Comparison of ENCODE assay signal across 11 mouse cellular contexts in genomic region chr17:44350949-44351244, GRCm38 (mm10).
DNase-seq lines count a peak whose midpoint lies in the region; ATAC-seq and TF ChIP-seq lines count a peak whose summit lies in the region.
"Had no signal": no experiment of that assay in that cellular context is flagged by ENCODE, and none has a peak within 500 bp of the region (broad histone marks: within the 10 kb centered on the region; RNA-seq: fewer than 3 reads in every experiment).

No protein-coding gene starts in this region.

- H3K4me3 ChIP-seq in heart, embryonic 14.5 days (ENCODE audit: control insufficient read depth in 1 of 2, insufficient read depth in 1 of 2, low read depth in 1 of 2, low read length in 2 of 2) = no peak overlapping the region
- H3K4me3 ChIP-seq in heart, adult 2 months = no peak overlapping the region
- no peak overlapping the region for H3K4me3 ChIP-seq in lung, embryonic 15.5 days
- H3K4me3 ChIP-seq in stomach, embryonic 16.5 days (replicated peaks; ENCODE audit: low read length) = no peak overlapping the region
- H3K4me3 ChIP-seq in layer of hippocampus, adult 2 months = no peak overlapping the region

- no peaks in the 10 kb centered on the region for H3K36me3 ChIP-seq in heart, embryonic 14.5 days (ENCODE audit: control insufficient read depth, insufficient read depth, low read length)
- H3K36me3 ChIP-seq in heart, adult 2 months (ENCODE audit: control insufficient read depth, insufficient read depth, low read length) = no peaks in the 10 kb centered on the region
- H3K36me3 ChIP-seq in lung, embryonic 15.5 days = no peaks in the 10 kb centered on the region
- no peaks in the 10 kb centered on the region for H3K36me3 ChIP-seq in stomach, embryonic 16.5 days (ENCODE audit: control insufficient read depth, insufficient read depth, low read length)

- ATAC-seq in heart, embryonic 14.5 days (ENCODE audit: insufficient number of reproducible peaks, insufficient read depth, low FRiP score, low read depth) = no peak
- no peak for ATAC-seq in lung, embryonic 15.5 days (ENCODE audit: borderline replicate concordance, extremely low read depth, low FRiP score, low TSS enrichment)
- 0 out of 2 replicates have a peak, but pooled peaks have one; percentile 1 for ATAC-seq in granulocyte monocyte progenitor cell, adult 5-6 weeks (replicated peaks; ENCODE audit: poor library complexity, severe bottlenecking)
- peak; percentile 26; the same call in 1 of the 2 replicates for ATAC-seq in stomach, embryonic 16.5 days (ENCODE audit: insufficient read depth, low FRiP score)

- no peak for DNase-seq in heart, adult 2 months
- no peak for DNase-seq in lung, postnatal 14 days
- no peak for DNase-seq in layer of hippocampus, adult 2 months (ENCODE audit: low spot score in 2 of 2)
- DNase-seq in right cerebral cortex, postnatal 14 days = no peak
- DNase-seq: adrenal gland, postnatal 10 days; heart, postnatal 36 days; thymus, postnatal 14 days had no signal

- no peaks in the 10 kb centered on the region for H3K79me2 ChIP-seq in heart, adult 2 months (replicated peaks; ENCODE audit: control insufficient read depth, insufficient read depth, low read length)

- peaks cover 2 to 3% of the 10 kb centered on the region in 2 experiments; a peak in 3 of 4 replicates for H3K4me1 ChIP-seq in heart, embryonic 14.5 days (ENCODE audit: control insufficient read depth in 2 of 2, insufficient read depth in 2 of 2, low read length in 2 of 2)
- H3K4me1 ChIP-seq in heart, adult 2 months (ENCODE audit: control insufficient read depth, insufficient read depth, low read length) = no peaks in the 10 kb centered on the region
- no peaks in the 10 kb centered on the region for H3K4me1 ChIP-seq in lung, embryonic 15.5 days
- H3K4me1 ChIP-seq in stomach, embryonic 16.5 days (ENCODE audit: control insufficient read depth, insufficient read depth, low read length) = no peaks in the 10 kb centered on the region

- TF ChIP-seq CTCF in heart, adult 2 months (IDR thresholded peaks at IDR 0.05) = no peak
- no peak for TF ChIP-seq CTCF in layer of hippocampus, adult 2 months (conservative IDR thresholded peaks at IDR 0.05)

- 88% methylated on average over 4 of the region's 4 CpGs for WGBS in heart, embryonic 14.5 days
- 72% methylated on average over 4 of the region's 4 CpGs for WGBS in heart, adult 2 months
- 59% methylated on average over 4 of the region's 4 CpGs for WGBS in lung, embryonic 15.5 days
- WGBS in stomach, embryonic 16.5 days = 70% methylated on average over 4 of the region's 4 CpGs

- H3K27ac ChIP-seq in heart, embryonic 14.5 days (replicated peaks in 1 of 2; ENCODE audit: control insufficient read depth in 1 of 2, insufficient read depth in 1 of 2, low read depth in 2 of 2, low read length in 2 of 2) = no peak overlapping the region
- H3K27ac ChIP-seq in heart, adult 2 months = no peak overlapping the region
- H3K27ac ChIP-seq in lung, embryonic 15.5 days = peak overlapping the region; percentile 60
- peak overlapping the region; percentile 64 for H3K27ac ChIP-seq in stomach, embryonic 16.5 days (ENCODE audit: low read length)
- H3K27ac ChIP-seq in layer of hippocampus, adult 2 months = no peak overlapping the region

- H3K9ac ChIP-seq in heart, embryonic 14.5 days (ENCODE audit: low read length) = no peak overlapping the region
- no peak overlapping the region for H3K9ac ChIP-seq in heart, adult 2 months (ENCODE audit: low read depth, low read length)
- H3K9ac ChIP-seq in lung, embryonic 15.5 days = no peak overlapping the region
- no peak overlapping the region for H3K9ac ChIP-seq in stomach, embryonic 16.5 days (ENCODE audit: low read length)

- H3K9me3 ChIP-seq in heart, embryonic 14.5 days (ENCODE audit: control insufficient read depth, low read length) = no peaks in the 10 kb centered on the region
- no peaks in the 10 kb centered on the region for H3K9me3 ChIP-seq in lung, embryonic 15.5 days
- no peaks in the 10 kb centered on the region for H3K9me3 ChIP-seq in stomach, embryonic 16.5 days (replicated peaks; ENCODE audit: control insufficient read depth, low read length)

- intact Hi-C loops in heart, adult 2 months (cut with DNase I) = no loop called here

- no peaks in the 10 kb centered on the region for H3K27me3 ChIP-seq in heart, embryonic 14.5 days (ENCODE audit: control insufficient read depth, insufficient read depth, low read length)
- no peaks in the 10 kb centered on the region for H3K27me3 ChIP-seq in heart, adult 2 months (ENCODE audit: control insufficient read depth, insufficient read depth, low read length)
- H3K27me3 ChIP-seq in lung, embryonic 15.5 days = no peaks in the 10 kb centered on the region
- H3K27me3 ChIP-seq in stomach, embryonic 16.5 days (ENCODE audit: control insufficient read depth, insufficient read depth, low read length) = no peaks in the 10 kb centered on the region

- H3K4me2 ChIP-seq in heart, embryonic 14.5 days (ENCODE audit: low read length) = 0 out of 2 replicates have a peak overlapping the region, but pooled peaks have one; percentile 41
- peak overlapping the region; percentile 42 for H3K4me2 ChIP-seq in lung, embryonic 15.5 days
- peak overlapping the region; percentile 32; the same call in 1 of the 2 replicates for H3K4me2 ChIP-seq in stomach, embryonic 16.5 days (ENCODE audit: low read depth, low read length)

- no peak for TF ChIP-seq POLR2A in heart, adult 2 months (IDR thresholded peaks at IDR 0.05; ENCODE audit: insufficient read depth, low read depth, low read length)

- no peak for TF ChIP-seq EP300 in heart, adult 2 months (IDR thresholded peaks at IDR 0.05; ENCODE audit: insufficient read depth, low read depth, low read length)

Comparison
In these comparisons a context has a peak if more than half of its experiments do, and no peak if none do; other contexts are left out.
1. ATAC-seq: peak in granulocyte monocyte progenitor cell, adult 5-6 weeks (single experiment) and stomach, embryonic 16.5 days (single experiment); none in heart, embryonic 14.5 days (single experiment) and lung, embryonic 15.5 days (single experiment).
2. H3K27ac ChIP-seq: peak in lung, embryonic 15.5 days (single experiment) and stomach, embryonic 16.5 days (single experiment); none in heart, embryonic 14.5 days (0 of 2), heart, adult 2 months (single experiment) and layer of hippocampus, adult 2 months (single experiment).
3. Peak in every context shown above with its lines, with median percentiles within 50 percentile points of each other: H3K4me2 ChIP-seq.